8 mouse cellular contexts compared by ENCODE assay signal in the genomic region with DNA sequence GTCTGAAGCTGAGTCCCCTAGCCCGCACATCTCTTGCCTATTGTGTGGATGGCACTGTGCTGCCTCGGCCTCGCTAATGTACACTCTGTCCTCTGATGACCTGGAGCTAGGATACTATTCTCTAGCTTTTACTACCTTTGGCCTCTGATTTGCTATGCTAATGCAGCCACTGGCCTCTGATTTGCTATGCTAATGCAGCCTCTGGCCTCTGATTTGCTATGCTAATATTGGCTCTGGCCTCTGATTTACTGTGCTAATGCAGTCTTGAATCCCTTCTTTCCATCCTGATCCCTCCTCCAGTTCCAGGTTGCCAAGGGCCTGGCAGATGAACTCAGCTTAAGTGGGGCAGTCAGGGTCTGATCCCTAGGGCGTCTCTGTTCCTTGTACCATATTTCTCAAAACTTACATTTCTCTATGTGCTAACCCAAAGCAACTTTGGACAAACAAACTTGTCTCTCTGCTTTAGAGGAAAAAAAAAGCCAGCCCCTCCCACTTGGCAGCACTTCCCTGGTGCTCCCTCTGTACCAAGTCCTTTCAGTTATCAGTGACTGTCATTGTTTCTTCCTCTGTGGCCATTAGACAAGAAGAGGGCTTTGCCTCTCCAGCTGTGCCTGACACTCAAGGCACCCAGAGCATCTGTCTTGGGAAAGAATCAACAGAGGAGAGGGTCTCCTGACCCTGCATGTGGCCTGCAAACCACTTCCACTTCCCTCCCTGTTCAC.
DNase-seq lines count a peak whose midpoint lies in the region; ATAC-seq and TF ChIP-seq lines count a peak whose summit lies in the region.

No protein-coding gene starts in this region.

- H3K27me3 ChIP-seq in forebrain, postnatal 0 days (ENCODE audit: insufficient read depth, low read length): no peaks in the 10 kb centered on the region
- no peaks in the 10 kb centered on the region for H3K27me3 ChIP-seq in forebrain, embryonic 16.5 days (replicated peaks; ENCODE audit: control insufficient read depth, insufficient read depth, low read length)

- DNase-seq in forebrain, postnatal 0 days: no peak
- peak; percentile 19 for DNase-seq in ovary, postnatal 36 days (ENCODE audit: low spot score)
- no peak for DNase-seq in ovary, adult 18-20 months (ENCODE audit: low spot score)
- DNase-seq in kidney, adult 9 months: peak; percentile 72
- DNase-seq in telencephalon, adult 2 months (ENCODE audit: low read depth, low spot score): peak; percentile 77
- DNase-seq in thymus, postnatal 0 days (ENCODE audit: low spot score): no peak
- DNase-seq in urinary bladder, postnatal 4 days (ENCODE audit: low spot score in 2 of 2): no peak

- WGBS in forebrain, postnatal 0 days: 57% methylated on average over 4 of the region's 4 CpGs
- 60% methylated on average over 4 of the region's 4 CpGs for WGBS in forebrain, embryonic 16.5 days

- ATAC-seq in forebrain, postnatal 0 days: peak; percentile 34; the same call in 1 of the 2 replicates
- no peak for ATAC-seq in forebrain, embryonic 16.5 days

- TF ChIP-seq CTCF in forebrain, postnatal 0 days (IDR thresholded peaks at IDR 0.05; ENCODE audit: low read depth): no peak

- H3K27ac ChIP-seq in forebrain, postnatal 0 days (ENCODE audit: low read depth, low read length): no peak overlapping the region
- H3K27ac ChIP-seq in forebrain, embryonic 16.5 days (ENCODE audit: low read length): no peak overlapping the region

- no peak overlapping the region for H3K9ac ChIP-seq in forebrain, postnatal 0 days
- H3K9ac ChIP-seq in forebrain, embryonic 16.5 days (replicated peaks; ENCODE audit: low read depth, low read length): no peak overlapping the region

- H3K4me2 ChIP-seq in forebrain, postnatal 0 days (ENCODE audit: low read depth): no peak overlapping the region
- no peak overlapping the region for H3K4me2 ChIP-seq in forebrain, embryonic 16.5 days (ENCODE audit: low read length)

- no peaks in the 10 kb centered on the region for H3K9me3 ChIP-seq in forebrain, postnatal 0 days (ENCODE audit: low read length)
- H3K9me3 ChIP-seq in forebrain, embryonic 16.5 days (ENCODE audit: control insufficient read depth, low read length): no peaks in the 10 kb centered on the region

- H3K4me1 ChIP-seq in forebrain, postnatal 0 days (ENCODE audit: insufficient read depth): peaks cover 13% of the 10 kb centered on the region
- peaks cover 21% of the 10 kb centered on the region for H3K4me1 ChIP-seq in forebrain, embryonic 16.5 days (replicated peaks; ENCODE audit: control insufficient read depth, insufficient read depth, low read length)

- no peaks in the 10 kb centered on the region for H3K36me3 ChIP-seq in forebrain, postnatal 0 days (ENCODE audit: insufficient read depth)
- no peaks in the 10 kb centered on the region for H3K36me3 ChIP-seq in forebrain, embryonic 16.5 days (ENCODE audit: control insufficient read depth, insufficient read depth)

- H3K4me3 ChIP-seq in forebrain, postnatal 0 days (ENCODE audit: low read depth, low read length): no peak overlapping the region
- H3K4me3 ChIP-seq in forebrain, embryonic 16.5 days (replicated peaks; ENCODE audit: low read length): no peak overlapping the region

Comparison
In these comparisons a context has a peak if more than half of its experiments do, and no peak if none do; other contexts are left out.
1. DNase-seq: peak in ovary, postnatal 36 days (single experiment), kidney, adult 9 months (single experiment) and telencephalon, adult 2 months (single experiment); none in forebrain, postnatal 0 days (single experiment), ovary, adult 18-20 months (single experiment), thymus, postnatal 0 days (single experiment) and urinary bladder, postnatal 4 days (0 of 2).